Mouse (Mus musculus): ENCODE results near the gene Hist1h2ae.
"Not testable (repeated sequence)": the region's sequence is repeated elsewhere in the genome, so short reads cannot be mapped to it uniquely, and the experiment has no call there.

Hist1h2ae gene

GRCm38 (mm10) chr13:23541497-23541896 lies 29.5 kb downstream of the Hist1h2ae start:
- DNase-seq (ENCODE audit: low read depth, low spot score), result no peak

- not testable (repeated sequence) for DNase-seq (ENCODE audit: low read depth, low spot score)
These were observed 31.2 kb downstream of the Hist1h2ae start for GRCm38 (mm10) chr13:23539821-23540220.

DNA sequence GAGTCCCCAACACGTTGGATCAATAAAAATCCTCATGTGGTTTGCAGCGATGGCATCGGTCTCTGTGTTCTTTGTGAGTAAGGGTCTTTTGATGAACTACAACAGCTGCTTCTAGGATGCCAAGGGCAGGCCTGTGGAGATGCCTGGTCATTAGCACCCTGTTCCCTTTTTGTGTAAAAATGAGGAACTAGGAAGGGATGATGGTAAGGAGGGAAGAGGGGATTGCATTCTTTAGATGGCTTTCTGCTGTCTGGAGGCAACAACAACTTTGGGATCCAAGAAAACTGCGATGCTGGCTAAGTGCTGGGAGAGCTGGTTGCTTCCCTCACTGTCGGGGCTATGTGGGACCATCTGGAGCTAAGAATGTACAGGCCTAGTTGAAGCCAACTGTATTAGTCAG lies 32.8 kb downstream of the Hist1h2ae start:
- no peak for DNase-seq (ENCODE audit: low read depth, low spot score)

- DNase-seq (ENCODE audit: low read depth, low spot score), result no peak
These were observed 33.9 kb downstream of the Hist1h2ae start for GRCm38 (mm10) chr13:23537006-23537710.

DNA sequence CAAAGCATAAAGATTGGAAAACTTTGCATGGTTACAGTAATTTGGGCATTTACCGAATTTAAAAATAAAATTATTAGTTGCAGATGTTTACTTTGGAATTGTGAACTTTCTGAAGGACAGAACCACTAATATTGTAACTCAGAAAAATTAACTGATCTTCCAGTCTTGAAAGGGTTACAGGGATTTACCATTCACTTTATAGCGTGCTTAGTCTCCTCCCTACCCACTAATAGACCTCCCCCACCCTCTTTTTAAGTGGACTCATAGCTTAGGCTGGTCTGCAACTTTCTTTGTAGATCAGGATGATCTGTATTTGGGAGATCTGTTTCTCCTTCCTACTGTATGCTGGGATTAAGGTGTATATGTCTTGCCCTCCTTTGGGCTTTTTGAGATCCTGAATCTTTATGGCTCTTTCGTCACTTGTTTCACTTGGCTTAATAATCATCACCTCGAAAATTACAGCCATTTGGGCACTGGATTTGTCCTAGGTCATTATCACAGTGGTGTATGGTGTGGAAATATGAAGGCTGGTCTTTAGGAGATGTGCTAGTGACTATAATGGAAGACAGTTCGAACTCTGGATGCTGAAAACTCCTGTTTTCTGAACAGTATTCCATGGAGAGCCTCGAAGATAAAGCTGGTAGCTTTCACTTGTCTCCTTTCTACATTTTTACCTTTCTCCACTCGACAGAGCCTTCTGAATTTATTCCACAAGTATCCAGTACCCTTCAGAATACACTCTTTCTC lies 34.8 kb downstream of the Hist1h2ae start:
- no peak for DNase-seq (ENCODE audit: low read depth, low spot score)

- peak; percentile 89 for DNase-seq (ENCODE audit: low read depth, low spot score)
These were observed 35.6 kb downstream of the Hist1h2ae start, which contains the start of gene Hist1h3g for GRCm38 (mm10) chr13:23535137-23536075. Gene Hist1h3g (plus strand): TSS chr13:23535422.

GRCm38 (mm10) chr13:23534368-23535131 lies 36.5 kb downstream of the Hist1h2ae start:
- no peak for DNase-seq (ENCODE audit: low read depth, low spot score)

DNA sequence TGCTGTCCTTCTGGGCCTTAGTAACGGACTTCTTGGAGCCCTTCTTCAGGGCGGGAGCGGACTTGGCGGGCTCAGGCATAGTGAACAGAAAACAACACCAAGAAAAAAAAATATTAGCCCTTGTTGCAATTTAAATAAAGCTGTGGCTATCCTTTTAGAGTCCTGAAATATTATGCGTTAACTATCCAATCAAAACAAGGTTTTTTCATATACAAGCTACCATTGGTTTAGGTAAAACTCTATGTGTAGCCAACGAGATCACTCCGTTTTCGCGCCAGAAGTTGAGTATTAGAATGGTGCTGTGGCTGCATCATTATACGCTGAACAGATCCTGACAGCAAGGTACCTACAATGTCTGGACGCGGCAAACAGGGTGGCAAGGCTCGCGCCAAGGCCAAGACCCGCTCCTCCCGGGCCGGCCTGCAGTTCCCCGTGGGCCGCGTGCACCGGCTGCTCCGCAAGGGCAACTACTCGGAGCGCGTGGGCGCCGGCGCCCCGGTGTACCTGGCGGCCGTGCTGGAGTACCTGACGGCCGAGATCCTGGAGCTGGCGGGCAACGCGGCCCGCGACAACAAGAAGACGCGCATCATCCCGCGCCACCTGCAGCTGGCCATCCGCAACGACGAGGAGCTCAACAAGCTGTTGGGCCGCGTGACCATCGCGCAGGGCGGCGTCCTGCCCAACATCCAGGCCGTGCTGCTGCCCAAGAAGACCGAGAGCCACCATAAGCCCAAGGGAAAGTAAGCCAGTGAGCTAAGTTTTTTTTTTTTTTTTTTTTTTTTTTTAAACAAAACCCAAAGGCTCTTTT lies 37.3 kb downstream of the Hist1h2ae start, which contains the start of gene Hist1h2af:
Gene Hist1h2af (plus strand): TSS at position 347 of the 808 bp plus-strand sequence.
- peak; percentile 52 for DNase-seq (ENCODE audit: low read depth, low spot score)

DNA sequence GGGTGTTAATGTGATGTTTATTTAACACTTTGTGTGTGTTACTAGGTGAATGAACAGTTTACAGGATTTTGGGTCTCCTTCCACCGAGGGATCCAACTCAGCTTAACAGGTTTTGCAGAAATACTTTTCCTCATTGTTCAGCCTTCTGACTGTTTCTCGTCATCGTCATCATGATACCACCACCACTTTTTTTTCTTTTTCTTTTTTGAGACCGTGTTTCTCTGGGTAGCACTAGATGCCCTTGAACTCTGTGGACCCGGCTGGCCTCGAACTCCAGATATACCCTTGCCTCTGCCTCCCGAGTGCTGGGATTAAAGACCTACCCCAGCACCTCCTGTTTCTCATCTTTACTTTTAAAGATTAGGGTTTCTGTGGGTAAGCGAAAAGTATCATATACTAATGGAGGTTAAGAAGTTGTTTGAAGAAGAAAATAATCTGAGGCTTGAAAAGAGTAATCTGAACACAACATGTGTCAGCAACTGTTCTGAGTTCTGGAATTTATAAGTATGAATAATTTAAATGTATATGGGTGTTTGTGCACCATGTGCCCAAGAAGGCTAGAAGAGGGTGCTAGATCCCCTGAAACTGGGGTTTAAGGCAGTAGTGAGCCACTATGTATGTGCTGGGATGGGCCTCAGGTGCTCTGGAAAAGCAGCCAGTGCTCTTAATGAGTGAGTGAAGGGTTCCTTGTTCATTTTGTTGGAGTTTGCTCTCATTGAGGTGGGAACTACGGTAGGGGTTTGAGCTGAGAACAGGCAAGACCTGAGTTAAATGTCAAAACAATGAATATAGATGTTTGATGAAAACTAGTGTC lies 38.6 kb downstream of the Hist1h2ae start:
- no peak for DNase-seq (ENCODE audit: low read depth, low spot score)

DNA sequence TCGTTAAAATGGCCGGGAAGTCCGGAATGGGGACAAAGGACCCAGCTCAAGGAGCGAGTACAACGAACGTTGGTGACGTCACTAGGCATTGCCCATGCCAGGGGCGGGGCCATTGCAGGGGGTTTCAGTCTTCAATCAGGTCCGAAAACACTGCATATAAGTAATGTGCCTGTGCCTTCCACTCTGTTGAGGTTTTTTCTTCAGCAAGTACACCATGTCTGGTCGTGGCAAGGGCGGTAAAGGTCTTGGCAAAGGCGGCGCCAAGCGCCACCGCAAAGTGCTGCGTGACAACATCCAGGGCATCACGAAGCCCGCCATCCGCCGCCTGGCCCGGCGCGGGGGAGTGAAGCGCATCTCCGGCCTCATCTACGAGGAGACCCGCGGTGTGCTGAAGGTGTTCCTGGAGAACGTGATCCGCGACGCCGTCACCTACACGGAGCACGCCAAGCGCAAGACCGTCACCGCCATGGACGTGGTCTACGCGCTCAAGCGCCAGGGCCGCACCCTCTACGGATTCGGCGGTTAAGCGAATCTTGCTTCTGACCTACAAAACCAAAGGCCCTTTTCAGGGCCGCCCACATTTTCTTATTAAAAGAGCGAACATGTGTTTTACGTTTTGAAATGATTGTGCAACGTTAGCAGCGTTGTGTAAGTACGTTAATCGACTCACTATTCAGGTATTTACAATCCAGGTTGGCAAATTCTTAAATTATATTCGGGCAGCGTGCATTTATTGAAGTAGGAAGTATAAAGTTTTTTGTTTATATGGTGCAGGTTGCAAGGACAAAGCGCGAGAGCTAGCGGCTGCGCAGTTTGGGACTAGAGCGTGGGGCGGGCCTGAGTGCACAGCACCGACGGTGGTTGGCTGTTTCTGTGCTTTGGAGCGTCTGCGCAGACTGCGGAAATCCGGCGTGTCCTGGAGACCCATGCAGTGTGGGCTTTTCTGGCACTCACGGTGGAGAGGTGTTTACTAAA lies 39.8 kb downstream of the Hist1h2ae start, which contains the start of gene Hist1h4h:
Gene Hist1h4h (plus strand): TSS at position 150 of the 975 bp plus-strand sequence.
- DNase-seq (ENCODE audit: low read depth, low spot score), result peak; percentile 97

- peak; percentile 66 for DNase-seq (ENCODE audit: low read depth, low spot score)
These were observed 40.7 kb downstream of the Hist1h2ae start for GRCm38 (mm10) chr13:23530181-23530900.

GRCm38 (mm10) chr13:23529480-23530165 lies 41.4 kb downstream of the Hist1h2ae start:
- no peak for DNase-seq (ENCODE audit: low read depth, low spot score)

DNA sequence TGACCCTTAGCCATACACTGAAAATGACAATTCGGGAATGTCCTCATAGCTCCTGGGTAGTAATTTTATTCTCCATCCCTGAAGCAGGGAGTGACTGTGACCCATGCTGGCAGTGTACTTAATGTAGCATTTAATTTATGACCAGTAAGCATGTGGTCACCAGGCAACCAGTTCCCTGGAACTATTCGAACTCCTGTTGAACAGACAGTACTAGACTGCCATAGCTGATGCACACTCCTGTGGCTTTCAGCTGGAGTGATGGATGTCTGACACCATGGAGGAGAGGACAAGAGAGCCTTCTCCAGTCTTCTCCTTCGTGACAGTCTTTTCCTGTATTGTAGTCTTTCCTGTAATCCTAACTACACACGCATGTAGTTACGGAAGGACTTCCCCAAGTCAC lies 42.0 kb downstream of the Hist1h2ae start:
- DNase-seq (ENCODE audit: low read depth, low spot score), result no peak

DNA sequence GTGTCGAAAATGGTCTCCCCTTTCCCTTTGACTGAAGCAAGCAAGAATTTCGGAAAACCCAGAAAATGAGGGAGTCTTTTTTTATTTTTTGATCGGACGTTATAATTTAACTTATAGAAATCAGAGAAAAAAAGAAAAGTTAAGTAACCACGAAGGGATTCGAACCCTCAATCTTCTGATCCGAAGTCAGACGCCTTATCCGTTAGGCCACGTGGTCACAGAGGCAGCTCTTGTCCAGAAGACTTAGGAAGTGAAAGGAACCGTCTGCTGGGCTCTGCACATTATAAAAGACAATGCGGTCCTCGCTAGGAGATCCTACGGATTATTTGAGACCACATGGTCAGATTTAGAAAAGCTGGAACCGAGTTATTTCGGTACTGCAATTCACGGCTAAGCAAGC lies 44.7 kb downstream of the Hist1h2ae start:
- peak; percentile 92 for DNase-seq (ENCODE audit: low read depth, low spot score)

GRCm38 (mm10) chr13:23525901-23526300 lies 45.1 kb downstream of the Hist1h2ae start:
- no peak for DNase-seq (ENCODE audit: low read depth, low spot score)

- DNase-seq (ENCODE audit: low read depth, low spot score), result peak; percentile 62
These were observed 46.4 kb downstream of the Hist1h2ae start for GRCm38 (mm10) chr13:23524654-23525053.

DNA sequence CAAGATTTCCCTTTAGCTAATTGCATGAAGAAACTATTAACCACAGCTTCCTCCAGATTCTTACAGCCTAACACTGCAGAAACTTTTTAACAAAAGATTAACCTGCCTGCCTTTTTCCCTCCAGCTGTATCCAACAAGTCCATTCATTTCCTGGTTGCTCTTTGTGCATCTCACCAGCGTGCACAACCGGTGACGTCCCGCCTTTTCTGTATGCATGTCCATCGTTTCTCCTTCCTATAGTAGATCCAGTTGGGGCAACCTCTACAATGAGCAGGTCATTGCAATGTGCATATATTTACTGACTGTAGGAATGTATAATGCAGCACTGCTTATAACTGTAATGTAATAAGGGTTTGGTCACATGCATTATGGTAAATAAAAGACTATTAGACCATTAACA lies 47.0 kb downstream of the Hist1h2ae start:
- DNase-seq (ENCODE audit: low read depth, low spot score), result no peak
